Mouse (Mus musculus): ENCODE results near the gene Ifih1. TPM values are rescaled to one million over a fixed set of nuclear protein-coding genes. Genes with fewer than 3 reads are reported as not detected.

Gene Ifih1
- total and polyA plus RNA-seq, 2 experiments from 2014 or later, result 1.2 to 1.3 TPM

DNA sequence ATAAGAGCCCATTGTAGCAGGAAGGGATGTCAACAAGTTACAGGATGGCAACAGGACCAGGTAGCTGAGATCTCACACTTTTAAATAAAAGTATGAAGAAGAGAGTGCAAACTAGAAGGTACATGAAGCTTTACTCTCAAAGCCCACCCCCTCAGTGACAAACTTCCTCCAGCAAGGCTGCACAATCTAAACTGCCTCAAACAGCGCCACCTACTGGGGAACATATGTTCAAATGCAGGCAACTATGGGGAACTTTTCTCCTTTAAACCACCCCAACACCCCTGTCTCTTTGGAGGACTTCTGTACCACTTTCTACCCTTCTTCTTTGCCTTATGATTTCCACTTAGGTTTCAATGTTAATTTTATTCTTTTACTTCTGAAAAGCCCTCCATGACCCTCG, 88.6 kb downstream of the Ifih1 start:
- WGBS, result 73% methylated on average over 2 of the region's 2 CpGs
- Histone ChIP-seq H3K9me3 (ENCODE audit: low read length) (no peaks in the 10 kb centered on the region), H3K4me2 (ENCODE audit: low read depth, low read length, poor library complexity, severe bottlenecking) (no peak overlapping the region), H3K4me1 (ENCODE audit: insufficient read depth, low read length) (no peaks in the 10 kb centered on the region), H3K9ac (replicated peaks; ENCODE audit: low read length, poor library complexity, severe bottlenecking) (no peak overlapping the region), H3K27ac (ENCODE audit: low read depth, low read length) (no peak overlapping the region), H3K27me3 (ENCODE audit: insufficient read depth, low read length) (no peaks in the 10 kb centered on the region), H3K36me3 (ENCODE audit: insufficient read depth, low read length) (no peaks in the 10 kb centered on the region), H3K4me3 (ENCODE audit: low read depth, low read length) (no peak overlapping the region)
- DNase-seq (ENCODE audit: low spot score) (no peak), ATAC-seq (ENCODE audit: low FRiP score) (no peak)
- peak; percentile 26 for TF ChIP-seq CTCF (IDR thresholded peaks at IDR 0.05)

DNA sequence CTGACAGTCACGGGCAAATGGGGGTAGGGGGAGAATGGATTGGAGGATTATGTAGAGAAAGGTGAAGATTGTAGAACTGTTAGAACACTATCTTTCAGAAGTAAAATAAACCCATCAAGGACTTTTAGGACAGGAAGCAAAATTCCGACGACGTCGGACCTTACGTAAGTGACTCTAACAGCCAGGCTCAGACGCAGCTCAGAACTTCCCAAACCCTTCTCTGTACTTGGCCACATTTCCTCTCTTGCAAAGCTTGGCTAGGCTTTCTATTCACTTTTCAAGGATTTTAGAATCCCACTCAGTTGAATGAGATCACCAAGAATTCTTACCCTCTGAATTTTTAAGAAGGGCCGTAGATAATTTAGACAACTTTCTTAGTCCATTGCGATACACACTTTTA, 89.7 kb downstream of the Ifih1 start:
- Histone ChIP-seq H3K4me2 (ENCODE audit: low read depth, low read length, poor library complexity, severe bottlenecking) (no peak overlapping the region), H3K36me3 (ENCODE audit: insufficient read depth, low read length) (no peaks in the 10 kb centered on the region), H3K9ac (replicated peaks; ENCODE audit: low read length, poor library complexity, severe bottlenecking) (no peak overlapping the region), H3K27ac (ENCODE audit: low read depth, low read length) (no peak overlapping the region), H3K4me3 (ENCODE audit: low read depth, low read length) (no peak overlapping the region), H3K4me1 (ENCODE audit: insufficient read depth, low read length) (no peaks in the 10 kb centered on the region), H3K9me3 (ENCODE audit: low read length) (no peaks in the 10 kb centered on the region), H3K27me3 (ENCODE audit: insufficient read depth, low read length) (no peaks in the 10 kb centered on the region)
- ATAC-seq (ENCODE audit: low FRiP score) (no peak), DNase-seq (ENCODE audit: low spot score) (no peak)
- 94% methylated on average over 9 of the region's 9 CpGs for WGBS
- TF ChIP-seq CTCF (IDR thresholded peaks at IDR 0.05), result no peak

DNA sequence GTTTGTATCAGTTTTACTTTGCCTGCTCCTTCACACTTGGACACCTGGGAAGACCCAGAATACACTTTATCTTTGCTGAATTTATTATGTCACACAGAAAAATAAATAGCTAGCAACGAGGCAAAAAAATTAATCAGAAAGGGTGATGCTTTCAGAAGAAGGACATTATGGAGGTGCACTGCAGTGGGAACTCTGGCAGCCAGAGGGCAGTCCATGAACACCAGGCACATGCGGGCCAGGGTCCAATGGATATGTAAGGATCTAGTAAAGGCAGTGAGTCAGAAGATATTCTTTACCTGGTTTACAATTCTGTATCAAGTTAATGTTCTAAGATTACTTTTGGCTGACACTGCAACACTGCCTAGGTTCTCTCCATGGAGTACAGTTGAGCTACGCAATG, 96.4 kb downstream of the Ifih1 start:
- WGBS, result 85% methylated on average over 3 of the region's 3 CpGs
- Histone ChIP-seq H3K4me3 (ENCODE audit: low read depth, low read length) (no peak overlapping the region), H3K9me3 (ENCODE audit: low read length) (no peaks in the 10 kb centered on the region), H3K9ac (replicated peaks; ENCODE audit: low read length, poor library complexity, severe bottlenecking) (no peak overlapping the region), H3K4me2 (ENCODE audit: low read depth, low read length, poor library complexity, severe bottlenecking) (no peak overlapping the region), H3K27ac (ENCODE audit: low read depth, low read length) (no peak overlapping the region), H3K36me3 (ENCODE audit: insufficient read depth, low read length) (no peaks in the 10 kb centered on the region), H3K4me1 (ENCODE audit: insufficient read depth, low read length) (no peaks in the 10 kb centered on the region), H3K27me3 (ENCODE audit: insufficient read depth, low read length) (no peaks in the 10 kb centered on the region)
- DNase-seq (ENCODE audit: low spot score) (no peak), ATAC-seq (ENCODE audit: low FRiP score) (no peak)
- peak; percentile 31; the same call in 1 of the 2 replicates for TF ChIP-seq CTCF (IDR thresholded peaks at IDR 0.05)

DNA sequence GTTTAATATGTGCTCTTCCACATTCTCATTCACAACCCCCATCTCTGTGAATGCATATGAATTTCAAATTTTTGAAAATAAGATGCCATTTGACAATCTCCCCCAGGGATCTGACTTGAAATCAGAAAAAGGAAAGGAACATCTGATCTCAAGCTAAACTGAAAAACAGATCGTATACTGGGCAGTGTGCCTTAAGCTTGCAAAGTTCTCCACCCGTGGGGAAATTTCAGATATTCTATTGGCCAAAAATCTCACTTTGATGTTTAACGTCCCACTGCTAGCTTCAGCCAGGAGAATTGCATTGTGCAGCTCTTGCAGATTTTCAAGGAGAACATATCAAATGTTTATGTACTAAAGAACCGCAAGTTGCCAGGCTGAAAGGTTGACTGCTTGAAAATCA, 96.9 kb downstream of the Ifih1 start:
- Histone ChIP-seq H3K4me3 (ENCODE audit: low read depth, low read length) (no peak overlapping the region), H3K36me3 (ENCODE audit: insufficient read depth, low read length) (no peaks in the 10 kb centered on the region), H3K27me3 (ENCODE audit: insufficient read depth, low read length) (no peaks in the 10 kb centered on the region), H3K9ac (replicated peaks; ENCODE audit: low read length, poor library complexity, severe bottlenecking) (no peak overlapping the region), H3K4me2 (ENCODE audit: low read depth, low read length, poor library complexity, severe bottlenecking) (no peak overlapping the region), H3K9me3 (ENCODE audit: low read length) (no peaks in the 10 kb centered on the region), H3K4me1 (ENCODE audit: insufficient read depth, low read length) (no peaks in the 10 kb centered on the region), H3K27ac (ENCODE audit: low read depth, low read length) (no peak overlapping the region)
- ATAC-seq (ENCODE audit: low FRiP score), result no peak
- DNase-seq (ENCODE audit: low spot score), result no peak
- 69% methylated on average over 4 of the region's 4 CpGs for WGBS
- TF ChIP-seq CTCF (IDR thresholded peaks at IDR 0.05), result no peak

DNA sequence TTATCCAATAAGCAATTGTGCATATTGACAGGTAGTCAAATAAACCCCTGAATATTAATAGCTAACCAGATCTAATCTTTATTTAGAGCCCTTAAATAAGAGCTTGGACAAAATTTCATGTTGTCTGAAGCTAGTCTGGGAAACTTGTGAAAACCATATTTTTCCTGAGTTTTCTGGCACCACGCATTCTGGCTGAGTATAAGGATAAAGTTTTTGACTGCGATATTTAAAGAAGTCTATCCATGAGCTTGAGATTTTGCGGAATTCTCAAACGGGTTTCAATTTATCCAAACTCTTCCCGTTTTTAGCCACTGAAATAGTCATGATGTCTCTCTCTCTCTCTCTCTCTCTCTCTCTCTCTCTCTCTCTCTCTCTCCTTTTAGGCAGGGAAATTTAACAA, 98.0 kb downstream of the Ifih1 start:
- Histone ChIP-seq H3K36me3 (ENCODE audit: insufficient read depth, low read length) (no peaks in the 10 kb centered on the region), H3K27me3 (ENCODE audit: insufficient read depth, low read length) (no peaks in the 10 kb centered on the region), H3K9me3 (ENCODE audit: low read length) (no peaks in the 10 kb centered on the region), H3K9ac (replicated peaks; ENCODE audit: low read length, poor library complexity, severe bottlenecking) (no peak overlapping the region), H3K4me2 (ENCODE audit: low read depth, low read length, poor library complexity, severe bottlenecking) (no peak overlapping the region), H3K4me1 (ENCODE audit: insufficient read depth, low read length) (no peaks in the 10 kb centered on the region), H3K27ac (ENCODE audit: low read depth, low read length) (no peak overlapping the region), H3K4me3 (ENCODE audit: low read depth, low read length) (no peak overlapping the region)
- WGBS, result 95% methylated on average over 5 of the region's 5 CpGs
- TF ChIP-seq CTCF (IDR thresholded peaks at IDR 0.05), result no peak
- ATAC-seq (ENCODE audit: low FRiP score), result no peak
- DNase-seq (ENCODE audit: low spot score), result no peak

Other genes with a start within 250 kb of the Ifih1 start
- 5.4 and 5.9 TPM in 2 replicates for gene Dpp4, start 234.0 kb downstream of the Ifih1 start, total RNA-seq (2014; rRNA removed)
- gene Dpp4, start 234.0 kb downstream of the Ifih1 start, polyA plus RNA-seq (2015; fragmentation: Nextera tagmentation; extraction: Ambion mirVana), result 2.2 and 3.5 TPM in 2 replicates
- not detected in 2 replicates for gene Gcg, start 162.6 kb downstream of the Ifih1 start, total RNA-seq (2014; rRNA removed)
- 0.23 TPM in 1 of 2 replicates, not detected in the other for gene Gcg, start 162.6 kb downstream of the Ifih1 start, polyA plus RNA-seq (2015; fragmentation: Nextera tagmentation; extraction: Ambion mirVana)
- 0.77 and 1.7 TPM in 2 replicates for gene Fap, start 72.2 kb downstream of the Ifih1 start, total RNA-seq (2014; rRNA removed)
- gene Fap, start 72.2 kb downstream of the Ifih1 start, polyA plus RNA-seq (2015; fragmentation: Nextera tagmentation; extraction: Ambion mirVana), result 0.49 and 0.52 TPM in 2 replicates
- gene Gca, start 18.0 kb upstream of the Ifih1 start, total RNA-seq (2014; rRNA removed), result 1.2 and 1.6 TPM in 2 replicates
- 3.1 and 3.6 TPM in 2 replicates for gene Gca, start 18.0 kb upstream of the Ifih1 start, polyA plus RNA-seq (2015; fragmentation: Nextera tagmentation; extraction: Ambion mirVana)

Data from midbrain, postnatal 0 days (tissue).